Mouse (Mus musculus) cerebellum, adult 9-10 months (tissue): ENCODE results near the gene Slc35c2.

Experiments used
- DNase-seq: peaks from one replicate; pipeline ENCODE4 v3.0.0; 2022

Gene Slc35c2

DNA sequence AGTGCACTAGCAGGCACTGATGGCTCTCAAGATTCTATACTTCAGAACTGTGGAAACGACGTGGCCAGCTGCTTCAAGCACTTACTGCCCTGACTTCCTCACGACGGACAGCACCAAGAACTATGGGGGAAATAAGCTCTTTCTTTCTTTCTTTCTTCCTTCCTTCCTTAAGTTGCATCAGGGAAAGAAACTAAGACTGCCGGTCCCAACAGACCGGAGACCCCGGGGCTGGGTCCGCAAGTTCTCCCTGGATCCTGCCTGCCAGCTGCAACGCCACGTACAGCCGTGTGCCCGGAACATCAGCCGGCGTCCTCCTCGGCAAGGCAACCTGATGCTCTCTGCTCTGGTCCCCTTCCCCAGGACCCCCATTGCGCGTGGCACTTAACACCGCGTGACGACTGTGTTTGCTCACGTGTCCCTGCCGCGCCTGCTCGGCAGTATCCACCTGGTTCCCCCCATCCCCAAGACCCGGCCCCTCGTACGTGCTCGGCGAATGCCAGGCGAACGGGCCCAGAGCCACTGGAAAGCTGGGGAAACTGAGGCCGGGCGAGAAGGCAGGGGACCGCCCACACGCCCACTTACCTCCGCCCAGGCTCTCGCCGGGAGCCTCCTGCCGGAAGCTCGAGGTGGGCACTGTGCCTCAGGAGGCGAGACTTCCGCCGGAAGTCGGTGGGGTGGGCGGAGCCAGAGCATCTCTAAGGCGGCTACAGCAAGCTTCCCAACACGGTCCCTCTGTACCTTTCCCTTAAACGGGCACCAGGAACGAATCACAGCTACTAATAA lies at the start of gene Slc35c2:
Slc35c2 (minus strand) TSS at position 668 of the 783 bp plus-strand sequence.
- peak; percentile 95 for DNase-seq

DNA sequence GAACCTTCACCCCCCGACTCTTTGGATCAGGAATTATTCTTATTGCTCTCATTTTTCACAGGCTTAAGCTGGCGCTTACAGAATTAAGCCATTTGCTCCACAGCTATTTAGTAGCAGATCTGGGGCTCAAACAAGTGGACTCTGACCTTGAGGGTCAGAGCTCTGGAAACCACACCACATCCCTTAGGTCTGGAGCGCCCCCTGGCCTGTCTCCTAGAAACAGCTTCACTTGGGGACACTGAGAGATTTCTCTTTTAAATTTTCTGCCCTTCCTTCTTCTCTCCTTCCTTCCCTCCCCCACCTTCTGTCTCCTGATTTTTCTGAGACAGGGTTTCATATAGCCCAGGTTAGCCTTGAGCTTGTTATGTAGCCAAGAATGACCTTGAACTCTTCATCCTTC lies 49.5 kb upstream of the Slc35c2 start:
- DNase-seq: peak; percentile 66

DNA sequence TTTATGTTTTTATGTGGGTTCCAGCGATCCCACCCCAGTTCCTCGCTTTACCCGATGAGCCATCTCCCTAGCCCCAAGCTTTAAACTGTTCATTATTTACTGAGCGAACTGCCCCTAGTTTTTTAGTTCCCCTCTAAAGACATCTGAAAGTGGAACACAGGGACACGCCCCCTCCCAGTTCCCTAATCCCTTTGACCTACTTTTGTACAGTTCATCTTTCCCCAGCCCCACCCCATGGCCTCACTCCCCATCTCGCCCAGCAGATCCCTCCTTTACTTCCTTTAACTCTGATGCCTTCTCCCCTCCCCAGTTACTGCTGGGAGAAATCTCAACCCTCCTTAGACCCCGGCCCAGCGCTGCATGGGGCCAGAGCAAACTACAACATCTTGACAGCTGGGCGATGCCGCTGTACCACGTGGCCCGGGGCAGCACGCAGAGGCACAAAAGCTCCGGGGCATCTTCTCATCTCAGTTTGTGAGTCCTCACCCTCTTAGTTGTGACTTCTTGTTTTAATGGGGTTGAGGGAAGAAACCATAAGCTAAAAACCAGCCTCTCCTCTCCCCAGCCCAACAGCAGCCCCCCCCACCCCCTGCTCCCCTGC lies 45.0 kb upstream of the Slc35c2 start:
- DNase-seq: no peak

DNA sequence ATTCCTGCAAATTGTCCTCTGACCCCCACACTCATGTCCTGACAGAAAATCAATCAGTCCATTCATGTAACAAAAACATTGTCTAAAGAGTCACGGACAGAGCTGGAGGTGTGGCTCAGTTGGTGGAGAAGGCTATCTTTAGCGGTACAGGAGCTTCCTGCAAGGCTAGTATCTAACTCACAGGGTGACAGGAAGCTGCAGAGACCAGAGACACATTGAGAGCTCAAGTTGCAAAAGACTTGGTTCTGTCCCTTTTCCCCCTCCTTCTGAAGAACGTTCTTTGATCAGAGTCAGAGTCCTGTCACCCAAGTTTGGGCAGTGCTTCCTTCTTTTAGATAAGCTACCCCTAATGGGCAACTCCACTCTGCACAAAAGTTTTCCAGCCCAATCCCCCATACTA lies 42.0 kb upstream of the Slc35c2 start:
- DNase-seq: no peak

DNA sequence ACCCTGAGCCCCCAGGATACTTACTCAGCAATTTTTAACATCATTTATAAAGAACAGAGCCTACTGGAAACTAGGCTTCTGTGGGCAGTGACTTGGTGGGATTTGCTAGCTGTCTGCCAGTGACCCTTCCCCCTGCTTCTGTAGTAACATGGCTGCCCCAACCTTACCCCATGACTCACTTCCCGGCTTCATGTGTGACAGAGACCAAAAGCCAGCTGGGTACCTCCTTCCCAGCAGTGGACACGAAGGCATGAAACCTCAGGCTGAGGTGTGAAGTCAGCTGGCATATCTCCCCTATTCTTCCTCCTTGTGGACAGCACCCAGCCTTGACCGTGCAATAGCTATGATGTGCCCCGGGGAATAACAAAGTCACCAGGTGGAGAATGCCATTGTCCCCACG lies 41.1 kb upstream of the Slc35c2 start:
- DNase-seq: no peak

DNA sequence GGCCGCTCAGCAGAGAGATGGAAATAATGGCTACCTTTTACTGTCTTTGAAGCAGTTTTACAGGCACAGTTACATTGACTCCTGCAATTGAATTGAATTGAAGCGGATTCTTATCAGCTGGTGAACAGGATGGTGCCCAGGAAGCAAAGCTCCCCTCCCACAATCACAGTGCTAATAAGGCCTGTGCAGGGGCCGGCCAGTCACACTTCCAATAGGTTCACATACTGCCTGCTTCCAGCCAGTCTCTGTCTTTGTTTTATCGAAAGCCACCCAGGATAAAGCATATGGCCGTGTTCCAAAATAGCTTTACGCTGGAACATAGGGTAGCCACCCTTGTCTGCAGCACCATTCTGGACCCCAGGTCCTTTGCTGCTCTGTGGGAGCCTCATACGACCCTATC lies 39.7 kb upstream of the Slc35c2 start:
- peak; percentile 58 for DNase-seq

DNA sequence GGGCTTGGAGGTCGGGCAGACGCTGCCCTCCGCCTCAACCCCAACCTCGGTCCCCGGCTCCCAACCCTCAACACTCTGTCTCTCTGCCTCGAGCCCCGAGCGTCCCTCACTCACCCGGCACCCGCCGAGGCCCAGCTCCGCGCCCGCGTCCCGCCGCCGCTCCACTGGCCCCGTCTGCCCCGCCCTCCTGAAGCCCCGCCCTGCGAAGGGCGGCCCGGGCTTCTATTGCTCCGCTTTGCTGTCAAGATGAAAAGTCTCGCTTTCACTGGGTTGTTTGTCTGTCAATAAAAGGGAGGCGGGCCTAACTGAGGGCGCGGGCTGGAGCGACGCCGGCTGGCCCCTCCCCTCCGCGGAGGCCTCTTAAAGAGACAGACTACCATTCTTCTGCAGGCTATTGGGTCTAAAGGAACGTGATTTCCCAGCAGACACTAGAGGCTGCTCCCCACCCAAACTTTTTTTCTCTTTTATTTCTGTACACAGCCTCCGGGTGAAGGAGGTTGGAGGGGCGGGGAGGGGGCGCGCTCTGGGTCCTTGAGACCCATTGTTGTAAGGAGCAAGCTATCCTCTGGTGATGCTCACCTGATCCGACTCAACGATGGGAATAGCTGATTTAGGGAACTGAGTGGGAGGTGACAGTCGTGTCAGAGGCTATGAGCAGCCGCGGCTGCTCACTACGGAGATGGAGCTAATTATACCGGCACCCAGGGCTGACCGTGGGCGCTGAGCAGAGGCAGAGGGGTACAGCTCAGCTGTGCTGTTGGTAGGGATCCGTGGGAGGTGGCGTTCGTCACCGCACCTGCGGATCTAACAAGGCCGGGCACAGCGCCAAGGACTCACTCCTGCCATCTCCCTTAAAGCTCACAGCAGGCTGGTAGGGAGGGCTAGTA lies 38.9 kb upstream of the Slc35c2 start, which contains the start of gene Elmo2:
Elmo2 (minus strand) TSS at position 176 of the 887 bp plus-strand sequence.
- peak; percentile 100 for DNase-seq

DNA sequence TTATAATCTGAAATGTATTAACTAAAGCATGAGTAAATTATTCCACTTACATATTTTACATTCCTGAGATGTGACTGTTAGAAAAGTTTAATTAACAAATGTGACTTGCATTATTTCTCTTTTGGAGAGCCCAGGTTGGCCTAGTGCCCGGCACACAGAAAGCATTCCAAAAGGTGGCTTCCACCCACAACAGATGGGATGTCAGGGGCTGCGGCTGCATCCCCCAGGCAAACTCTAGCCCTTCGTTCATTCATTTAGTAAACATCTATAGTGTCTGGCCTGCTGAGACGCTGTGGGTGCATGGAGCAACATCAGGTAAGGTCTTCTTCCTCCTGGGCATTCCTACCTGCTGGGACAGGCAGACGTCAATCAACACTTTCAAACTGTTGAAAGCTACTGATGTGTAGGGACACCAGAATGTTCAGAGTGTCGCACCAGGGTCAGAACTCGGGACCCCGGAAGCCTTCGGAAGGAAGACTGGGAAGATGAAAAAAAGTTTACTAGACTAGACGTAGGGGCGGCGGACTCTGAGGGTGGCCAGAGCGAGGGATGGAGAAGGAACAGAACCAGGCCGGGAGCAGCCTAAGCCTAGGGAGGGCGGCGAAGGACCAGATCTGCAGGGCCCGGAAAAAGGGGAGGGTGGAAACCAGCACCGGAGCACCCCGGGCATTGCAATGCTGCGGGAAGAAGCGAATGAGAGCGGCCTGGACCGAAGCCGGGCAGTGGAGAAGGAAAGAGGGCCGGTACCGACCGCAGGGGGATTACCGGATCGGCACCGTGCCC lies 38.0 kb upstream of the Slc35c2 start:
- peak; percentile 70 for DNase-seq

DNA sequence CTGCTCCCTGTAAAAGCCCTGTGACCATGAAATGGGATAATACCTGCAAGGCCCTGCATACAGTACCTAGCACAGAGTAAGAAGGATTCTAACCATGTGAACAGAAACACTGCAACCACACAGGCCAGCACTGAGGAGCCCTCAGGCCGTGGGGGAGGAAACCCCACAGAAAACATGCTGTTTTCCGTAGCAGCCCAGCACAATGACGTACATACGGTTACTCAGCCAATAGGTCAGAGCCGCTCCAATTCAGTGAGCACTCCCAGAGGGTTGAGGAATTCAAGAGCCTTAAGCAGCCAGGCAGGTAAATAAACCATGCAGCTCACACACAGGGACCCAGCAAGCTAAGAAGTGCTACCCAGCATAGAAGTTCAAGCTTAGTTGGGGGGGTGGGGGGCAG lies 36.3 kb upstream of the Slc35c2 start:
- DNase-seq: peak; percentile 71

DNA sequence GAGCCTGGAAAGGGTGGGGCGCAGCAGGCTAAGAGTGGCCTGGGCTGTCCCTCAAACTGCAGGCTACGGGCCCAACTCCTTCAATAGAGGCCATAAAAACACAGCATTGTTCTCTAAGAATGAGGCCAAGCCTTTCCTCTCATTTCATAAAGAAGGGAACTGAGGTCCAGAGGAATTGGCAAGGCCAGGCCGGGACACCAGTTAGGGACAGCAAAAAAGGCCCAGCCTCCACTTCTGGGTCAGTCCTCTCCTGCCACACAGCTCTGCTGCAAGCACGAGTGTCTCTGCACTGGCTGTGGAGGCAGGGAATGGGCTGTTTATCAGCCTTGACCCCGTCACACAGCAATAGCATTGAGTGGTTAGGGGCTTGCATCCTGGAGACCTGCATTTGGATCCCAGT lies 35.8 kb upstream of the Slc35c2 start:
- DNase-seq: peak; percentile 61

DNA sequence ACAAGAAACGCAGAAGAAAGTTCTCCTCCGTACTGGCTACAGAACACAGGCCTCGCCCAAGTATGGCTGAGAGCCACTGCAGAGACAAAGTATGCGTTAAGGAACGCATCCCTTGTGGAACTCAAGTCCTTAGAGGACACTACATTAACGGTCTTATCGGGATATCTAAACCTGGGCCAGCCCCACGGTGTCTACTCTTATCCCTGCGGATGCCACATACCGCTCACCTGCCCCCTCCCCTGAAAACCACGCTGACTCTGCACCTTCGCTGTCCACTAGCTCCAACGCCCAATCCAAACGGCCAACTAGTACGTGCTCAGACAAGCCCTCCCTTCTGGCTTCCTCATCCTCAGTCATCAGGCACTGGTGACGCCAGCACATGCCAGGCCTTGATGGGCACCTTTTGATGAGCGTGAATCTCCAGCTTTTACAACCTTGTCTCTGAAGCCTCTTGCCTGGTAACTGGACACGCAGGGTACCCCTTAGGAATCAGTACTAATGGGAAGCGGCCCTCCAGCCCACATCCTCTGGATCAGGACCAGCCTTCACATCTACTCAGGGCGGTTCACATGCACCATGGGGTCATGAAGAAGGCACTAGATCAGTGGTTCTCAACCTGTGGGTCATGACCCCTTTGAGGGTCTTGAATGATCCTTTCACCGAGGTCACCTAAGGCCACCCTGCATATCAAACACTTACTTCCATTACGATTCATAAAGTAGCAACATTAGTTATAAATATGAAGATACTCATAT lies 34.5 kb upstream of the Slc35c2 start:
- peak; percentile 51 for DNase-seq

DNA sequence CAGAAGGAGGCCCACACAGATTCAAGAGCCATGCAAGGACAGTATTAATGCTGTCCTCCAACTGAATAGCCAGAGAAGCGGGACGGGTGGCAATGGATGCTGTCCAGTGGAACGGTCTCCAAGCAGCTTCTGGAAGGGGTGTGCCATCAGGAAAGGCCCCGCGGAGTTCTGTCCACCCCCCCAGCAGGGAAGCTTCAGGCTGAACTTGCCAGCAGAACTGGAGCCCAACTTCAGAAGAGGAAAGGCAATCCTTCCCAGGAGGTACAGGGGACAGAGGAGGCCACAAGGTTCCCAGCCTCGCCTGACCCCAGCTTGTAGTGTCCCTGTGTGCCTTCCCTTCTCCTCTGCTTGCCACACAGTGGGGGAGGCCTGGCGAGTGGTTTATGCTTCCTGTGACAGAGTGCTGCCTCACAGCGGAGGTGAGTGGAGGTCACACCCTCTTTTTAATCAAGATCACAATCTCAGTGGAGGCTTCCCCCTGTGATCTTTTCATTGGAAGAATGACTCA lies 33.8 kb upstream of the Slc35c2 start:
- peak; percentile 78 for DNase-seq

DNA sequence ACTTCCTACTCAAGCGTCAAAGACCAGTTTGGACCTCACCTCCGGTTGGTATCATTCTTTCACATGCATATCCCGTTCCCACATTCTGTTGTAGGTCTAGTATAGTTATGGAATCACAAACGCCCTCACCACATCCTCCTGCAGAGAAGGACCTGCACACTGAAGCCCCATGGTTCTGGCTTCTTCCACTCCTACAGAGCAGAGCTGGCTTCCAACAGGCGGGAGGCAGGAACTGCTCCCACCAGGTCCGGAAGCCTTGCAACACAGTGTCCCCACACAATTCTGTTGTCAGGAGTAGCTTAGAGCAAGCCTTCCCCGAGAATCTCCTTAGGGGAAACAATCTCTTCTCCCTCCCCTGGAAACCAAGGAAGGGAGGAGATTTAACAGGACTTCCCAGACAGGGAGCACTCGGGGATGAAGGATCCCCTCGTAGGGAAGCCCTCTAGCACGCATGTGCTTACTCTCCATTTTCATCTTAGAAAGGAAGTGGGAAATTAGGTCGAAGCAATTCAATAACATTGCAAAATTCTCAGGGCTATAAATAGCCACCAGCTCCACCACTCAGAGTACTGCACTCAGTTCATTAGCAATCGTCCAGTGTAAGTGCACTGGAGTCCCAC lies 33.0 kb upstream of the Slc35c2 start:
- DNase-seq: peak; percentile 69

DNA sequence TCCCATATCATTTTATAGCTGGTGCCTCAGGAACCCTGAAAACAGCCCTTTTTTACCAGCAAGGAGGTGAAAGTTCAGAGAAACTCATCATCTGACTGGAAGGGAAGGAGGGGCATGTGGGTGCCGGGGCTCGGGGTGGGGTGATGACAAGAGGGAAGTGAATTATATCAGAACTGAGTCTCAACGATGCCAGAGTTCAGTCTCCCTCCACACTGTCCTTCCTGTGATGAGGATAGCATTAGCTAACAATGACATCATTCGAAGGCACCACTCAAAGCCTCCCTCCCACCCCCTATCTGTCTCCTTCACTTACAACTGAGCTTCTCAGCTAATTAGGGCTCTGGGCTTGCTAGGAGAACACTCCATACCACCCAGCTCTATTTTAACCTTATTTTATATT lies 31.8 kb upstream of the Slc35c2 start:
- no peak for DNase-seq

DNA sequence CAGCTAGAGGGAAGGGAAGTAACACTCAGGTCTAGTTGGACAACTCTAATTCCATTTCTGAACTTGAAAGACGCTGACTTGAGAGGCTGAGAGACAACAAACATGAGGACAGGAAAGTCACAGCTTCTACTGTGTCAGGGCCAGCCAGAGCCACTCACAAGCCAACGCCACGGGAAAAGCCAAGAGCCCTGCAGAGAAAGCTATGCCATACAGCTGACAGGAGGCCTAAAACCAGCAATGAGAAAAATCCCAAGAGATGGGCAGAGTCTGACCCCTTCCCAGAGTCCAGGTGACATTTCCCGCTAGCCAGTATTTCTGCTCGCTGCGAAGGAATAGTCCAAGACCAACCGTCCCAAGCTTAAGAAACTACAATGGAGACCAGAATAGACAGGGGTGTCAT lies 31.3 kb upstream of the Slc35c2 start:
- peak; percentile 50 for DNase-seq

DNA sequence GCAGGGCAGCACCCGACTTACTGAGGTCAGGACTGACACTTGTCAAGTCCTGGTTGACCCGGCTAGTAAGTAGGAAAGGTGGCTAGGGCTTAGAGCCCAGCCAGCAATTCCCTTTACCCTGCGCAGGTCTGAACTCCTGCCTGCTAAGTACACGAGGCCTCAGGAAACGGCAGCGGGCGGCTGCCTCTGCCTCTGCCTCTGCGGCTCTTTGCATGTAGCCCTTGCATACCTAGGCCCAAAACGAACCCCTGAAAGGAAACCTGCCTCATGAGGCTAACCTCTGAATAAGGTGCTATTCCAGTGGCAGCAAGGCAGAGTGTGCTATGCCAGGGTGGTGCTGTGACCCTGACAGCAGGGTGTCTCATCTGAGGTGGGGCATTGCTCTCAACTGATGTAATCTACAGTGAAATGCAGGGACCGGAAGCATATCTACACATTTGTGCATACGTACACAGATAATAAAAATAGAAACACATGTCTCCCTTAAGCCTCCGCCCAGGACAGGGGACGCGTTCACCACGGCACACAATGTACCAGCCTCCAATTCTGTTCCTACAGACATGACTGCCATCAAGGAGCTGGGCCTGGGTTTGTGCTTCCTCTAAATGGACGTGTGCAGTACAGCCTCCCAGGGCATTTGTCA lies 30.1 kb upstream of the Slc35c2 start:
- peak; percentile 27 for DNase-seq

DNA sequence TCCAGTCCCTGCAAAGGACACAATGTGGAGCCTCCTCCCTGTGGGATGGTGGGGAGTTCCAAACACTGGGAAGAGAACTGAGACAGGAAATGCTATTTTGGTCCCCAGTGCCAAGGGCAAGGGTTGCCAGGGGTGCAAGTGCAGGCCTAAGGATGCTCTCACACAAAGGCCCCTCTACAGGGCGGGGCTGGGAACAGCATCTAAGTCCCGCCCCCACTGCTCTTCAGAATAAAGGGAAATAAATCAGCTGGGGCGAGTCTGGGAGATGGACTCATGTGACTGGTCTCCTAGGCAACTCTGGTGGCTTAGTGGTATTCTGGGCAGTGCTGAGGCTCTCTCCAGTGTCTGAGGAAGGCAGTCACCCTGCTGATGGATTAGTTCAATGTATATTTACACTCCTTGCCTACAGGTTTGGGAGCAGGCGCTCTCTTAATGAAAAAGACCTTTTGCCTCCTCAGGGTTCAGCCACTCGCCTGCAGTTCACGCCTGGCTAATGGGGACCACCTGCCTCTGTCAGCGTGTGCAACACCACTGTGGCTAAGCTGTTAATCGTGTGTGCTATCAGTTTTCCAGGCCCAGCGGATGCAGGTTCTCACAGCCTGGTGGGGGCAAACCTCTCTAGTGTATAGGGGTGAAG lies 29.3 kb upstream of the Slc35c2 start:
- DNase-seq: no peak

DNA sequence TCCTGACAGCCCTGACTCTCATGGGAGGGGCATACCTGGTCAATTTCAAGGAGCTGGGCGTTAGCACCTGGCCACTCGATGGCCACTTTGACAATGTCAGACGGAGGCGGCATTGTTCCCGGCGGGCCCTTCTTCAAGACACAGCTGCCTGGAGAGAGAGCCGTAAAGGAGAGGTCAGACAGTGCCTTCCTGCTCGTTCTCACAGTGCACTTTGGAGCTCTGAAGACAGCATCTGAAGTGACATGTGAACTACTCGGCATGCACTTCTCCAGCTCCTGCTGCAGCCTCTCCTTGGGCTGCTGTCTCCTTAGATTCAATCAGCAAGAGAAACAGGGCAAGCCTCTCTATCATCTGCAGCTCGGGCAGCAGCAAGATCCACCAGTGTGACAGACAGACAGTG lies 28.5 kb upstream of the Slc35c2 start:
- DNase-seq: no peak

DNA sequence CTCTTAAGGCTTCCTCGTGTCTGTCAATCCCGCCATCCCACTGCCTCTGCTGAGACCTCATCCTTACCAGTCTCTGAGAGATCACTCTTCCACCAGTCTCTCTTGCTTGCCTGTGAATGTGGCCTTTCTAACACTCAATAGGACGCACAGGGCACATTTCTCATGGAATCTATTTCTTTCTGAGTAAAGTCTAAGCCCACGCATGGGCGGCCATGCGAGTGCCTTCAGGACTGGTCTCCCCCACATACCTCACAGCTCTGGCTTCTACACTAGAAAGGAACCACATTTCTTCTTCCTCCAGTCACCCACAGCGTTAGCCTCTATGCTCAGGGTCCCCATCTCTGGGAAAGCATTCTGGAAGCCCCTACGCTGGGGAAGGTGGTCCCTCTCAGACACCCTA lies 26.5 kb upstream of the Slc35c2 start:
- no peak for DNase-seq

DNA sequence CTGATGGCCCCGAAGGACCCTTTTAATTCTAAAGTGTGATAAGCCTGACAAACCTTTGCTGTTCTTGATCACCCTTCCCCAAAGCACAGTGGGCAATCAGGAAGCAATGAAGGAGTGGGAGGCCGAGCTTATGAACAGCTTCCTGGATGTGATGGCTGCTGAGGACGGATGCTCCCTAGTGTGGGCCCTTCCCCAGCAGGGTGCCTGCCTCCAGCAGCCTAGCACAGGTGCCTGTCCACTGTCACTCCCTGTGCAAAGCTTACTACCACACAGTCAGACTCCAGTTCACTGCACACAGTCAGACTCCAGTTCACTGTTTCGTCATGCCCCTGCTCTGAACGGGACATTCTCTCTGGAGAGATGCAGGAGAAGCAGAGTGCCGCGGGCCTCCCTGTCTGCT lies 24.7 kb upstream of the Slc35c2 start:
- DNase-seq: no peak
